Mouse (Mus musculus) frontal cortex, postnatal 14 days (tissue): ENCODE results near the gene Pex11b.
"Not testable (repeated sequence)": the region's sequence is repeated elsewhere in the genome, so short reads cannot be mapped to it uniquely, and the experiment has no call there.

Experiments used
- DNase-seq, 2 experiments: peaks; one replicate each; pipeline ENCODE4 v3.0.0; 2022; ENCODE audit warnings: low spot score in 2 of 2

Pex11b gene

DNA sequence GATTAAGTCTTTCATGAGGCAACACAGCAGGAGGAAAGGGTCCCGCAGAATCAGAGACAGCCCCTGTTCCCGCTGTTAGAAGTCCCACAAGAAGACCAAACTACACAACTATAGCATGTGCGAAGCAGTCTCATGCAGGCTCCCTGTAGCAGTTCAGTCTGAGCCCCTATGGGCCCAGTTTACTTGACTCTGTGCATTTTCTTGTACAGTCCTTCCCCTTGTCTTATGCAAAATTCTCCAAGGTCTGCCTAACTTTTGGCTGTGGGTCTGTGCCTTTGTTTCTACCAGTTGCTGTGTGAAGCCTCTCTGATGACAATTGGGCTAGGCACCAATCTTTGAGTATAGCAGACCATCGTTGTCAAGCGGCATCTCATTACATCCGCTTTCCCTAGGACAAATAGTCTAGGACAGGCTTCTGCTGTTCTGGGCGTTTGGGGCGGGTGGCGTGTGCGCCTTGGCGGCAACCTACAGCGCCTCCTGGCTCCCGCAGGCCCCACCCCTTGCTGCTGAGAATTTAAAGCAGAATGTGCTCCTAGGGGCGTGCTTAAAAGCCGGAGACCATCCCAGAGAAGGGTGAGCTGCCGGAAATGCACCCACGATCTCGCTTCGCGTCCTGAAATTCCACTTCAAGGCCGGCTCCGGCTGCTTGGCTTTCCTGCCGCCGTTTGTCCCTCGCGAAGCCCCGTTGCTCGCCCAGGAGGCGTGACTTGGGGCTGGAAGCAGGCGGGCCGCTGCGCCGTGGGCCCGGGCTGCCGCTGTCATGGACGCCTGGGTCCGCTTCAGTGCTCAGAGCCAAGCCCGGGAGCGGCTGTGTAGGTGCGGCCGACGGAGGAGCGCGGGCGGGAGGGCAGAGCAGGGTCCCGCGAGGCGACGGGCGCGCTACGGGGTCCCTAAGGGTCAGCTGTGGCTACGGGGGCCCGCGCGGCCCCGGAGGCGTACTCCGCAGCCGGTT lies at the start of gene Pex11b, which contains the start of gene Gm42957:
Gene Pex11b, plus strand, starts transcription at position 449 of the 952 bp plus-strand sequence.
Gene Gm42957, plus strand, starts transcription at position 547 of the 952 bp plus-strand sequence.
- DNase-seq, result peak; percentile 79 to 82

- DNase-seq, result no peak
These were observed 44.5 kb upstream of the Pex11b start for GRCm38 (mm10) chr3:96590657-96591056.

DNA sequence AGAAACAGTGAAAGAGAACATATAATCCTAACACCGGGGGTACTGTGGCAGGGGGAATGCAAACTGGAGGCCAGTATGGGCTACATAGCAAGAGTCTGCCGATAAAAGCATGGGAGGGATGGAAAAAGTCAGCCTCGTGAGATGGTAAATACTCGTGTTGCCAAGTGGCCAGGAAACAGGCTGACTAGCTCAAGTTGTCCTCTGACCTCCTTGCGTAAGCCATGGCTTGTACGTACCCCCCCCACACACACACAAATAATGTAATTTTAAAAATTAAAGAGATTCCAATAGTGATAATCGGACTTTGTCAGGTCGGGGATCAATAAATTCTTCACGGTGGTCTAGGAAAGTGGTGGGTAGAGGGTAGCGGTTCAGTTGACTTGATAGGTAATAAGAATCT lies 41.8 kb upstream of the Pex11b start:
- DNase-seq, result no peak

- peak; percentile 91 to 94 for DNase-seq
These were observed 41.2 kb upstream of the Pex11b start, which contains the start of gene Polr3gl for GRCm38 (mm10) chr3:96593790-96594560. Gene Polr3gl (minus strand): TSS chr3:96594181.

- no peak for DNase-seq
These were observed 40.3 kb upstream of the Pex11b start for GRCm38 (mm10) chr3:96594851-96595250.

- peak in 1 of 2 experiments; percentile 40 for DNase-seq
These were observed 39.5 kb upstream of the Pex11b start for GRCm38 (mm10) chr3:96595661-96596060.

- DNase-seq, result peak; percentile 71 to 75
These were observed 38.9 kb upstream of the Pex11b start, which contains the start of gene Ankrd34a for GRCm38 (mm10) chr3:96596228-96596707. Gene Ankrd34a (plus strand): TSS chr3:96596636.

GRCm38 (mm10) chr3:96596855-96597254 lies 38.3 kb upstream of the Pex11b start:
- peak in 1 of 2 experiments; percentile 34 for DNase-seq

- DNase-seq, result peak; percentile 33 to 47
These were observed 37.7 kb upstream of the Pex11b start for GRCm38 (mm10) chr3:96597435-96597891.

DNA sequence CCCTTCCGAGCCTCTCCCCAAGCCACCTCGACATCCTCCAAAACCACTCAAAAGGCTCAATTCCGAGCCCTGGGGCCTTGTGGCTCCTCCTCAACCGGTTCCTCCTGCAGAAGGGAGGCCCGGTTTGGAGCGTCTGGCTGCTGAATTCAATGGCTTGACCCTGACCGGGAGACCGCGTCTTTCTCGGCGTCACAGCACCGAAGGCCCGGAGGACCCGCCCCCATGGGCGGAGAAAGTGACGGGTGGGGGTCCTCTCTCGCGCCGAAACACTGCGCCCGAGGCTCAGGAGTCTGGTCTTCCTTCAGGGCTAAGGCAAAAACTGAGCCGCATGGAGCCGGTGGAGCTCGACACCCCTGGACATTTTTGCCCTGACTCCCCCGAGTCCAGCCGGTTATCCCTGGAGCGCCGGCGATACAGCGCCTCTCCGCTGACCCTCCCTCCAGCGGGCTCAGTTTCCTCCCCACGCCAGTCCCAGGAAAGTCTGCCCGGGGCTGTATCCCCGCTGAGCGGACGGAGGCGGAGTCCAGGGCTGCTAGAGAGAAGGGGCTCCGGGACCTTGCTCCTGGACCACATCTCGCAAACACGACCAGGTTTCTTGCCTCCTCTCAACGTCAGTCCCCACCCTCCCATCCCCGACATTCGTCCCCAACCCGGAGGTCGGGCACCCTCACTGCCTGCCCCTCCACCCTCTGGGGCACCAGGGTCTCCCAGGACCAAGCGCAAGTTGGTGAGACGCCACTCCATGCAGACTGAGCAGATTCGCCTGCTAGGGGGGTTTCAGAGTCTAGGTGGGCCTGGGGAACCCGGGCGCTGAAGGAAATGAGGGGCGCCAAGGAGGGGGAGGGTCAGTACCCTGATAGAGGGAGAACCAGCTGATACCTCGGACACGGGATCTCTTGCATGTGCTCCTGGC lies 36.8 kb upstream of the Pex11b start:
- DNase-seq, result peak; percentile 53 to 61

- no peak for DNase-seq
These were observed 36.1 kb upstream of the Pex11b start for GRCm38 (mm10) chr3:96599069-96599393.

DNA sequence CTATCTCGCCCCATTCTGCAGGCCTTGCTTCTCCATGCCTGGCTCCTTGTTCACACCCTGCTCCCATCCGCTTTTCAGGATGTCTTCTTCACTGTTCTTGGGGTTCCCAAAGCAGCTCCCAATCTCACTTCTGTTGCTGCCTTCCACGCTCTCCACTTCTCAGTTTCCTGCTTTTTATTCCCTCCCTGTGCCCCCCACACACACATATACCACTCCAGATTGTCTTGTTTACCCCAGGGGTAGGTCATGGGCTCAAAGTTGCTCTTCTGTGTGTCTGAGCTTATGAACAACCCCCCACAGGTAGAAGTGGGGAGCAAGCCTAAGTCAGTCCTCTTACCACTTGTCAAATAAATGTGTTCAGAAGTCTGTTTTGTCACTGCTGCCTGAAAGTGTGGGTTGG lies 35.8 kb upstream of the Pex11b start:
- no peak for DNase-seq

DNA sequence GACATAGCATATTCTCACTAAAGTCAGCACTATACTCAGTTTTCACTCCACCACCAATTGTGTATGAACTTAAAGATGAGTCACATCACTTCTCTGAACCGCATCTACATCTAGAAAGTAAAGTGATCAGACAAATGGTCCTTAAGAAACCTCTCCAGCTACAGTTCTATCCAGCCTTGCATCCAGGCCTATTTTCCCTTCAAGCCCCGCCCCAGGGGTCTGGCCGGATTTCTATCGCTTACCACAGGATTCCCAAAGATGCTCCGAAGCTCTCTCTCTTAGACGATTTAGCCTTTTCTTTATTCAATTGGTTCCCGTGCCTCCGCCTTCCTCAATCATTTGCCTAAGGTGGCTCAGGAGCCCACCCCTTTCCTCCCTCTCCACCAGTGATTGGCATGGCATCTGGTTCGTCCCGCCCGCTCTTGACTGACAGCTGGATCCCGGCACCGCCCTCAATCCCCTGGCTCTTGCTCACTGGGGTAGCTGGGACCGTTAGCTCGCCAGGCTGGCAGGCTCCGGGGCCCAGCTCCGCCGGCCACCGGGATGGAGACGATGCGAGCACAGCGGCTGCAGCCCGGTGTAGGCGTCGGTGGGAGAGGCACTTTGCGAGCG lies 34.4 kb upstream of the Pex11b start, which contains the start of gene Lix1l:
Gene Lix1l, plus strand, starts transcription at position 511 of the 612 bp plus-strand sequence.
- DNase-seq, result peak; percentile 92

DNA sequence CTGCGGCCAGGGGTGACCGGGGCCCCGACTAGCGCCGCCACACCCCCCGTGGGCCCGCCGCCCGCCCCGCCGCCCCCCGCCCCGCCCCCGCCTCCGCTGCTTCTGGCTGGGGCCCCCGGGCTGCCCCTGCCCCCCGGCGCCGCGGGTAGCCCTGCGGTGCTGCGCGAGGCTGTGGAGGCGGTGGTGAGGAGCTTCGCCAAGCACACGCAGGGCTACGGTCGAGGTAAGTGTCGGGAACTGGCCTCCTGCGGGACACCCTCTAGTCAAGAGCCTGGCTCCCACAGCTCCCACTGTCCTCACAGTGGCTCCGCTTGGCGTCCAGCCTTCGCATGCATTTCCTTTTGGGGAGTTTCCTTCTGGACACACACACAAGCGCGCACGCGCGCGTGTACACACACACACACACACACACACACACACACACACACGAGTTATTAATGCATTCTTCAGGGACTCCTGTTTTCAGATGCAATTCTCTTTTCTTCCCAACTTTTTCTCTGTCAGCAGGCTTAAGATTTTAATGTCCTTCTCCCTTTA lies 33.9 kb upstream of the Pex11b start:
- peak; percentile 55 for DNase-seq

DNA sequence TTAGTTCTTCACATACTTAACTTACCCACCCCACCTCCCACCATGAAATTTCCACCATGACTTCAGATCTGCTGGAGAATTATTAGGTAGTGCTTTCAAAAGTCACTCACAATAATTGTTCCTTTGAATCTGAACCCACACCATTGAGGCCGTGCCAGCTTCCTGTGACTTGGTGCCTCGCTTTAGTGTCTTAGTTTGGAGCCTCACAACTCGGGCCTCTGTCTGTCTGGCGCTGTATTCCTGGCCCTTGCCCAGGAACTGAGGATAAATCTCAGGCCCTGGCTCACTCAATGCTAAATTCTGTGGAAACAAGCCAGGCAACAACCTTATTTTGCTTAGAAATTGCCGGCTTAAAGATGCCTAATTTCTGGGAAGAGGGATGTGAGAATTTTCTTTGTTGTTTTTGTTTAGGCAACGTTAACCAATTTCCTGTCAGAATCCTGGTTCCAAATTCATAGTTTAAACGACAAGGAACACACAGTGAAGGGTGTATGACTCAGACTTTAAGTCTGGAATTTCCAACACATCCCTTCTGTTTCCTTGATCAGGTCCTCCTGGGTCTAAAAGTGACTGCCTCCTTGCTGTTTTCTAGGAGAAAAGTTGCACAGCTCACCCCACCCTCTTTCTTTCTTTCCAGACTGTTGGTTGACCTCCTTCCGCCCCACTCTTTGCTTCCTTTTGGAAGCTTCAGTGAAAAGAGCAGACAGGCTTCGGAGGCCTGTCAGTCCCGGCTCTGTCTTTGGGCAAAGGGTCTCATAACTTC lies 33.1 kb upstream of the Pex11b start:
- DNase-seq, result no peak

- no peak for DNase-seq
These were observed 32.5 kb upstream of the Pex11b start for GRCm38 (mm10) chr3:96602704-96603084.

DNA sequence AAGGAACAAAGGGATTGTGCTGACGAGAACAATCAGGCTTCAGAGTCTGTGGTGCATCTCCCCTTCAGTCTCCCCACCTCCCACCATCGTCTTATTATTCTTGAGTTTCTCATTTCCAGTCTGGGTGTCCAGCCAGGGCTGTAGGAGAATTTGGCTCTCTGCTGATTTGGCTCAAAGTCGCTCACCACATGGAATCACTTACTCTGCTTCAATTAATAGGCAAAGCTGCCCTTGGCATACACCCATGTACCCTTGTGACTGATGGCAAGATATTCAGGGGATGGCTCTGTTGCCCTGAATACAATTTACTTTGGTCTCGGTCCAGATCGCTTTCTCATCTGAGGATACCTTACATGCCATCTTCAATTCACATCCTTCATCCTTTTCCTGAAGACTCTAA lies 31.9 kb upstream of the Pex11b start:
- DNase-seq, result no peak

DNA sequence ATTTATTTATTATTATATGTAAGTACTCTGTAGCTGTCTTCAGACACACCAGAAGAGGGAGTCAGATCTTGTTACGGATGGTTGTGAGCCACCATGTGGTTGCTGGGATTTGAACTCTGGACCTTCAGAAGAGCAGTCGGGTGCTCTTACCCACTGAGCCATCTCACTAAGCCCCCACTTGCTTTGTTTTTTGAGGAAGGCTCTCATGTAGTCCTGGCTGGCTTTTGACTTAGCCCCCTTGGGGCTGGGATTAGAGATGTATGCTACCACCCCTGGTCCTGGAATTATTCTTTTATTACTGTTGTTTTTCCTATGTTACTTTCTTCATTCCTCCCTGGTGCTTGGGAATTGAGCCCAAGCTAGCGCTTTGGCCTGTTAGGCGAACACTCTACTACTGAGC lies 29.2 kb upstream of the Pex11b start:
- not testable (repeated sequence) for DNase-seq

GRCm38 (mm10) chr3:96606618-96607017 lies 28.6 kb upstream of the Pex11b start:
- DNase-seq, result no peak

- DNase-seq, result no peak
These were observed 17.2 kb upstream of the Pex11b start for GRCm38 (mm10) chr3:96617941-96618340.
